Mouse (Mus musculus): ENCODE data around the gene Snph.

- TF ChIP-seq CTCF (conservative IDR thresholded peaks at IDR 0.05; ENCODE audit: insufficient read depth, insufficient read length, low read depth, low read length) (no peak), POLR2A (IDR thresholded peaks at IDR 0.05; ENCODE audit: low read depth, low read length) (no peak)
Measured at GRCm38 (mm10) chr2:151634903-151635302, 2.5 kb upstream of the Snph start.

All from kidney, adult 2 months (tissue).